Mouse (Mus musculus) small intestine, adult 2 months (tissue): ENCODE data around the gene Cyct. TPM values are rescaled to one million over a fixed set of nuclear protein-coding genes. Genes with fewer than 3 reads are reported as not detected.

ENCODE experiments used
- H3K27ac ChIP-seq: fragments of 200-500 bp; 2 replicates; pipeline ENCODE4 v1.5.1; 2012; ENCODE audit warnings: low read depth, low read length, control low read depth, inconsistent platforms; ENCODE audit not compliant: insufficient read depth
- H3K27me3 ChIP-seq: fragments of 200-500 bp; 2 replicates; pipeline ENCODE4 v1.6.1; 2012; ENCODE audit warnings: mild to moderate bottlenecking, moderate library complexity, low read length, inconsistent platforms; ENCODE audit not compliant: control insufficient read depth, insufficient read depth
- H3K36me3 ChIP-seq: fragments of 200-500 bp; 2 replicates; pipeline ENCODE4 v1.6.1; 2012; ENCODE audit warnings: mild to moderate bottlenecking, low read length, control low read depth, inconsistent platforms; ENCODE audit not compliant: control insufficient read depth, insufficient read depth
- H3K4me1 ChIP-seq: fragments of 200-500 bp; 2 replicates; pipeline ENCODE4 v1.6.1; 2012; ENCODE audit warnings: low read length, inconsistent platforms, mixed read lengths; ENCODE audit not compliant: control insufficient read depth, insufficient read depth, insufficient read length
- H3K4me3 ChIP-seq: fragments of 200-500 bp; 2 replicates; pipeline ENCODE4 v1.5.1; 2012; ENCODE audit warnings: low read depth, mild to moderate bottlenecking, control low read depth, inconsistent platforms, low read length, moderate library complexity
- CTCF ChIP-seq: fragments of 200-500 bp; IDR thresholded peaks from 2 replicates; pipeline ENCODE4 v1.5.1; 2012; ENCODE audit warnings: low read depth, mild to moderate bottlenecking, control low read depth, inconsistent platforms, low read length, moderate library complexity, mixed read lengths; ENCODE audit not compliant: insufficient replicate concordance, insufficient read length; ENCODE audit errors: extremely low read depth
- POLR2A ChIP-seq: fragments of 200-500 bp; IDR thresholded peaks from 2 replicates; pipeline ENCODE4 v1.6.1; 2012; ENCODE audit warnings: low read depth, mild to moderate bottlenecking, control low read depth, inconsistent platforms, low read length, moderate library complexity
- WGBS: fragments of 180-500 bp; shearing (Covaris S2); methylation state at CpG from one replicate; pipeline ENCODE4 v1.1.7; 2018; 5-methylcytosine and 5-hydroxymethylcytosine counted together
- polyA plus RNA-seq: library from polyadenylated mRNA; depleted of rRNA; stranded (reverse); fragments of >200 nt; gene quantifications from 2 replicates; pipeline ENCODE4 v1.2.3, GENCODE M21; 2012

Gene Cyct
- polyA plus RNA-seq, 1 experiment: 0.28 TPM

DNA sequence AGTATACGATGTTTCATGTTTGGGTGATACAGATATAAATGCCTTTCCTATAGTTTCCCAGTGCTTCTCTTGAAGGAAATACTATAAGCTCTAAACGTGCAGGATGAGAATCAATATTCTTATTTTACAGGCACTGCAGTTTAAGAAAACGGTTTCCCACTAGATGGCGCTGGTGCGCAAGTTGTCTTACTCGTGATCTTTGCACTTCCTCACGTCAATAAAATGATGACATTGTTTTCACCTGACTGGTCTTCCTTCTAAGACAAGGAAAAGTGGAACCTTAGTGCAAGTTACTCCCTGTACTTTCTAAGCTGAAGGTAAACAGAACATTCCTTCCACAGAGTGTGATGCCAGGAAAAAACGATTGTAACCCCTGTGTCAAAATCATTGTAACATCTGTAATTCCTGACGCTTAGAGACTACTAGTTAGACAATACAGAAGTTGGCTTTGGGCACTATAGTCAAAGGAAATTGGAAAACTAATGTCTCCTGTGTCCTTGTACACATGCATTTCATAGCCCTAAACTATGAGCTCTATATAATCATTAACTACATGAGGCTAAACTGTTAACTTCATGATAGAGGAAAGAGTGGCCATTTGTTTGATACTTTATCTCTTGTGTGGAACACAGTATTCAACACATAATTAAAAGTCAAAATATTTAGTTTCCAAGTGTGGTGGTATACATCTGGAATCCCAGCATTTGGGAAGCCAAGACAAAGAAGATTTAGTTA, 7.1 kb upstream of the Cyct start:
- Histone ChIP-seq H3K36me3 (no peaks in the 10 kb centered on the region), H3K27me3 (no peaks in the 10 kb centered on the region), H3K4me3 (no peak overlapping the region), H3K4me1 (peaks cover 19% of the 10 kb centered on the region), H3K27ac (peak overlapping the region; percentile 65)
- TF ChIP-seq CTCF (no peak), POLR2A (no peak)
- WGBS: 6% methylated on average over 9 of the region's 9 CpGs

DNA sequence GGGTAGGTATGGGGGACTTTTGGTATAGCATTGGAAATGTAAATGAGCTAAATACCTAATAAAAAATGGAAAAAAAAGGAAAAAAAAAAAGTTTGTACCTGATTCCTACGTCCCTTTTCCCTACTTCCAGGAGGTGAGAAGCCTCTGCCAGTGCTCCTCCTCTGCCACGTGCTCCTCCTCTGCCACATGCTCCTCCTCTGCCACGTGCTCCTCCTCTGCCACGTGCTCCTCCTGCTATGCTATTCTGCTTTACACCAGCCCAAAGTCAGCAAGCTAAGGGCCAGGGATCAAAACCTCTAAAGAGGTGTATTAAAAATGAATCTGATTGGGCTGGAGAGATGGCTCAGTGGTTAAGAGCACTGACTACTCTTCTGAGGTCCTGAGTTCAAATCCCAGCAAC, 5.6 kb upstream of the Cyct start:
- TF ChIP-seq POLR2A: no peak
- no peak for TF ChIP-seq CTCF
- WGBS: 83% methylated on average over 4 of the region's 4 CpGs
- no peak overlapping the region for H3K27ac ChIP-seq
- no peaks in the 10 kb centered on the region for H3K27me3 ChIP-seq
- H3K4me3 ChIP-seq: no peak overlapping the region
- no peaks in the 10 kb centered on the region for H3K36me3 ChIP-seq
- H3K4me1 ChIP-seq: peaks cover 13% of the 10 kb centered on the region

GRCm38 (mm10) chr2:76362111-76362510, 1.9 kb upstream of the Cyct start:
- WGBS: 66% methylated on average over 2 of the region's 2 CpGs
- no peaks in the 10 kb centered on the region for H3K4me1 ChIP-seq
- H3K4me3 ChIP-seq: no peak overlapping the region
- H3K27ac ChIP-seq: no peak overlapping the region
- H3K27me3 ChIP-seq: no peaks in the 10 kb centered on the region
- TF ChIP-seq POLR2A (no peak), CTCF (peak; percentile 41; the same call in 1 of the 2 replicates)
- H3K36me3 ChIP-seq: no peaks in the 10 kb centered on the region

- Histone ChIP-seq H3K27me3 (no peaks in the 10 kb centered on the region), H3K4me1 (no peaks in the 10 kb centered on the region), H3K27ac (no peak overlapping the region), H3K4me3 (no peak overlapping the region), H3K36me3 (no peaks in the 10 kb centered on the region)
- TF ChIP-seq POLR2A: no peak
- no peak for TF ChIP-seq CTCF
- 72% methylated on average over 6 of the region's 6 CpGs for WGBS
Observed at GRCm38 (mm10) chr2:76347839-76348238, 12.4 kb downstream of the Cyct start.

DNA sequence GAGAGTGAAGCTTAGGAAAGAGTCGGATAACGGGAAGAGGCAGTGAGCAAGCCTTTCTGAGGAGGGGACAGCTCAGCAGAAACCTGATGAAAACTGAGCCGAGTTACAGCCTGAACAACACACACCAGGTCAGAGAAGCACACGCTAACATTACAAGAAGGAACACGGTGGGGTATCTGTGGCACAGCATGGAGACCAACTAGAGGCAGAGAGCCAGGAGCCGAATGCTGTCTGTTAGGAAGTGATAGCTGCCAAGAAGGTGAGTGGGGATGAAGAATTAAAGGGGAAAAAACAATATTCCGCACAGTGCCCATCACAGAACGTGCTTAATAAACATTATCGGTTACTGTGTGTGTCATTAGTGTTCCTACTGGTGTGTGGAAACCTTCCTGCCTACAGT, 18.1 kb downstream of the Cyct start:
- H3K4me3 ChIP-seq: no peak overlapping the region
- WGBS: 88% methylated on average over 9 of the region's 9 CpGs
- H3K4me1 ChIP-seq: peaks cover 6% of the 10 kb centered on the region; the same call in 1 of the 2 replicates
- TF ChIP-seq CTCF (no peak), POLR2A (no peak)
- no peak overlapping the region for H3K27ac ChIP-seq
- H3K27me3 ChIP-seq: no peaks in the 10 kb centered on the region
- H3K36me3 ChIP-seq: no peaks in the 10 kb centered on the region

GRCm38 (mm10) chr2:76338215-76339156, 21.8 kb downstream of the Cyct start, which contains the start of gene Pde11a:
TSS of gene Pde11a (minus strand) at chr2:76338774.
- TF ChIP-seq CTCF (no peak), POLR2A (peak; percentile 60; the same call in 1 of the 2 replicates)
- H3K4me1 ChIP-seq: peaks cover 6% of the 10 kb centered on the region; the same call in 1 of the 2 replicates
- H3K27ac ChIP-seq: no peak within 1 kb of the TSS
- 15% methylated on average over 41 of the region's 41 CpGs for WGBS
- H3K36me3 ChIP-seq: no peaks in the 10 kb centered on the region
- no peaks in the 10 kb centered on the region for H3K27me3 ChIP-seq
- peak within 1 kb of the TSS; percentile 78 for H3K4me3 ChIP-seq

DNA sequence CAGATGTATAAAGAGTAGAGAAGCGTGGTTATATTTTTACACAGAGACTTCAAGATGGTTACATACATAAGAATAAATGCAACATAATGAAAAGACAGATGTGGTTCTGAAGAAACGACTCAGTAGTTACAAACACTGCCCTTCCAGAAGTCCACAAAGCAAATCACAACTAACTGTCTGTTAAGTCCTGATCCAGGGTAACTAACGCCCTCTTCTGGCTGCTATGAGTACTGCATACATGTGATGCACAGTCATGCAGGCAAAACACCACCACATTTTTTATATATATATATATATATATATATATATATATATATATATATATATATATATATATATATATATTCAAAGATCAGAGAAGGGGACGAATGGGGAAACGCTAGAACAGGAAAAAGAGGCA, 25.7 kb downstream of the Cyct start:
- H3K4me1 ChIP-seq: peaks cover 6% of the 10 kb centered on the region; the same call in 1 of the 2 replicates
- H3K36me3 ChIP-seq: no peaks in the 10 kb centered on the region
- H3K27me3 ChIP-seq: no peaks in the 10 kb centered on the region
- no peak overlapping the region for H3K4me3 ChIP-seq
- no peak for TF ChIP-seq CTCF
- no peak for TF ChIP-seq POLR2A
- WGBS: 80% methylated on average over 5 of the region's 5 CpGs
- no peak overlapping the region for H3K27ac ChIP-seq
